Mouse (Mus musculus): ENCODE measurements around the gene Crls1. TPM values are rescaled to one million over a fixed set of nuclear protein-coding genes. Genes with fewer than 3 reads are reported as not detected.

Gene Crls1
- polyA plus RNA-seq (2015; fragmentation: Nextera tagmentation; extraction: Ambion mirVana), result 9.0 and 9.8 TPM in 2 replicates

DNA sequence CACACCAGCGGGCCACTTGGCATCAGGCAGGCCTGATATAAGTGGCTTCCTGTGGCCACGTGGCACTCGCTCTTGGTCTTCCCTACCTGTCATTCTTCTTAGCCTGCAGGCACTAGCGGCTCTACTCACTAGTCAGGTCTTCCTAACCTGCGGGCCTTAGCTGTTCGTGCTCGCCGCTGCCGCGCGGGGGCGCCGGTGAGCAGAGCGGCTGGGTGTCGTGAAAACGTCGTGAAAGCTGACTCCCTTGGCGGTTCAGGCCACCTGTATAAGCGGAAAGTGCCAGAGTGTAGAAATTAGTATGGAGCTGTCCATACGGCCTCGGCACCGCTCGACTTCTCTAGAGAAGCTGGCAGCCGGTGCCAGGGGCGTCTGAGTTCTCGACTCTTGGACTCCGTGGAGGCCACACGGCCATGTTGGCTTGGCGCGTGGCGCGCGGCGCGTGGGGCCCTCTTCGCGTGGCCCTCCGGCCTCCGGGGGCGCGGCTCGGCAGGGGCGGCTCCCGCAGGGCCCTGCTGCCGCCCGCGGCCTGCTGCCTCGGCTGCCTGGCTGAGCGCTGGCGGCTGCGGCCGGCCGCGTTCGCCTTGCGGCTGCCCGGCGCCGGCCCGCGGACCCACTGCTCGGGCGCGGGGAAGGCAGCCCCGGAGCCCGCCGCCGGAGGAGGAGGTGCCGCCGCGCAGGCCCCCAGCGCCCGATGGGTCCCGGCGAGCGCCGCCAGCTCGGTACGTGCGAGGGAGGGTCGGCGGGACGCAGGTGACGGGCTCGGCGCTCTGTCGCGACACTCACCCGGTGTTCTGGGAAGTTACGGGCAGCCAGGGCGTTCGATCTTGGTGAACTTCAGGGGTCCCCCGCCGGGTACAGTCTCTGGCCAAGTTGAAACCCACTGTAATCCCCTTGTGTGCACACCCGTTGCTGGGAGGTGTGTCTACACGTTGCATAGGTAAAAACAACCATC lies at the start of gene Crls1:
Gene Crls1, plus strand, starts transcription at position 260 of the 952 bp plus-strand sequence.
- peak within 1 kb of the TSS; percentile 80 for H3K27ac ChIP-seq (replicated peaks)
- no peaks in the 10 kb centered on the region for H3K27me3 ChIP-seq (replicated peaks)
- no peaks in the 10 kb centered on the region for H3K9me3 ChIP-seq
- H3K4me1 ChIP-seq, result peaks cover 17% of the 10 kb centered on the region
- peak within 1 kb of the TSS; percentile 89 for H3K4me3 ChIP-seq
- under 1% methylated on average over 94 of the region's 96 CpGs for WGBS
- H3K9ac ChIP-seq, result peak within 1 kb of the TSS; percentile 94
- H3K4me2 ChIP-seq, result peak within 1 kb of the TSS; percentile 76
- H3K36me3 ChIP-seq, result peaks cover 27% of the 10 kb centered on the region
- ATAC-seq (ENCODE audit: extremely low read depth, insufficient number of reproducible peaks, low FRiP score, low TSS enrichment), result peak; percentile 76

GRCm38 (mm10) chr2:132802976-132803375 lies 43.5 kb upstream of the Crls1 start:
- H3K9me3 ChIP-seq, result no peaks in the 10 kb centered on the region
- no peaks in the 10 kb centered on the region for H3K27me3 ChIP-seq (replicated peaks)
- H3K4me3 ChIP-seq, result no peak overlapping the region
- H3K9ac ChIP-seq, result no peak overlapping the region
- H3K27ac ChIP-seq (replicated peaks), result no peak overlapping the region
- no peak for ATAC-seq (ENCODE audit: extremely low read depth, insufficient number of reproducible peaks, low FRiP score, low TSS enrichment)
- no peak overlapping the region for H3K4me2 ChIP-seq
- H3K36me3 ChIP-seq, result peaks cover 50% of the 10 kb centered on the region
- 83% methylated on average over 2 of the region's 2 CpGs for WGBS
- H3K4me1 ChIP-seq, result no peaks in the 10 kb centered on the region

DNA sequence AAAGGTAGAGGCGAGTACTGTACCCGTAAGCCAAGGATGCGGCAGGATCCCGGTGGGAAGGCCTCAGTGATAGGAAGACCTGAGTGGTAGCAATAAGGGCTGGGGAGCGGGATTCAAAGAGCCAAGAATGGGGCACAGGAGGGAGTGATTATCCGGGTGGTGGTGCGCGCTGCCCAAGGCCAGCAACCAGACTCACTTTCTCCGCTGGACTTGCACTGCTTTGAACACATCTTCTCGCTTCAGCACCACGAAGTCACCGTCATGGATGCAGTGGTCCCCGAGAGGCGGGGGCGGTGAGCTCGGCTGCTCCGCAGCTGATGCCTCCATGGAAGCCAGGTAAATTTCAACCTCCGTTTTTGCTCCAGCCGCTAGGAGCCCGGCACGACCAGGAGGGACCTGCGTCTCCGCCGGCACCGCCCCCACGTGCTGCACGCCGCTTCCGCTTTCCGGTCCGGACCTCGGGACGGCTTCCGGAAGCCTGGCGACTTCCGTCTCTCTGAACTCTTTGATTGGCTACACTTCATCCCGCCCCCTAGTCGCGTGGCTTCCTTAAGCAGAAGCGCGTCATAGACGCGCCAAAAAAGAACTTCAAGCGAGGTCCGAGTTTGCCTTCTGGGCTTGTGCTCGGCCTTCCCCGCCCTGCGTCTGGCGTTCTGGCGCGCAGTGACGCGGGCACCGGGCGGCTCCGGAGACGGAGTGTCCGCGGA lies 30.7 kb upstream of the Crls1 start, which contains the start of the genes Trmt6 and Mcm8:
Gene Trmt6, minus strand, starts transcription at position 448 of the 707 bp plus-strand sequence.
Gene Mcm8, plus strand, starts transcription at position 534 of the 707 bp plus-strand sequence.
- under 1% methylated on average over 59 of the region's 59 CpGs for WGBS
- peak; percentile 93 for ATAC-seq (ENCODE audit: extremely low read depth, insufficient number of reproducible peaks, low FRiP score, low TSS enrichment)

GRCm38 (mm10) chr2:132841071-132841470 lies 5.4 kb upstream of the Crls1 start:
- WGBS, result 91% methylated on average over 4 of the region's 4 CpGs
- H3K36me3 ChIP-seq, result peaks cover 32% of the 10 kb centered on the region
- no peak overlapping the region for H3K4me3 ChIP-seq
- ATAC-seq (ENCODE audit: extremely low read depth, insufficient number of reproducible peaks, low FRiP score, low TSS enrichment), result no peak
- no peaks in the 10 kb centered on the region for H3K4me1 ChIP-seq
- H3K27me3 ChIP-seq (replicated peaks), result no peaks in the 10 kb centered on the region
- H3K9ac ChIP-seq, result no peak overlapping the region
- H3K27ac ChIP-seq (replicated peaks), result no peak overlapping the region
- no peak overlapping the region for H3K4me2 ChIP-seq
- H3K9me3 ChIP-seq, result no peaks in the 10 kb centered on the region

More for the DNA sequence above, 30.7 kb upstream of the Crls1 start, which contains the start of the genes Trmt6 and Mcm8:
- no peaks in the 10 kb centered on the region for H3K9me3 ChIP-seq
- H3K36me3 ChIP-seq, result peaks cover 30% of the 10 kb centered on the region
- H3K27ac ChIP-seq (replicated peaks), result peak within 1 kb of the TSS; percentile 71
- H3K4me2 ChIP-seq, result peak within 1 kb of the TSS; percentile 93
- peak within 1 kb of the TSS; percentile 90 for H3K9ac ChIP-seq
- H3K4me1 ChIP-seq, result peaks cover 20% of the 10 kb centered on the region
- no peaks in the 10 kb centered on the region for H3K27me3 ChIP-seq (replicated peaks)
- H3K4me3 ChIP-seq, result peak within 1 kb of the TSS; percentile 90

GRCm38 (mm10) chr2:132847581-132847980 lies 1.1 kb downstream of the Crls1 start:
- H3K4me1 ChIP-seq, result peaks cover 17% of the 10 kb centered on the region
- peak overlapping the region; percentile 94 for H3K9ac ChIP-seq
- H3K27me3 ChIP-seq (replicated peaks), result no peaks in the 10 kb centered on the region
- peak overlapping the region; percentile 89 for H3K4me3 ChIP-seq
- no peak for ATAC-seq (ENCODE audit: extremely low read depth, insufficient number of reproducible peaks, low FRiP score, low TSS enrichment)
- no peaks in the 10 kb centered on the region for H3K9me3 ChIP-seq
- peak overlapping the region; percentile 76 for H3K4me2 ChIP-seq
- H3K36me3 ChIP-seq, result peaks cover 27% of the 10 kb centered on the region
- WGBS, result 33% methylated on average over 7 of the region's 7 CpGs
- H3K27ac ChIP-seq (replicated peaks), result no peak overlapping the region

- no peaks in the 10 kb centered on the region for H3K27me3 ChIP-seq (replicated peaks)
- H3K9ac ChIP-seq, result no peak overlapping the region
- WGBS, result 88% methylated on average over 4 of the region's 4 CpGs
- peaks cover 17% of the 10 kb centered on the region for H3K4me1 ChIP-seq
- ATAC-seq (ENCODE audit: extremely low read depth, insufficient number of reproducible peaks, low FRiP score, low TSS enrichment), result no peak
- no peak overlapping the region for H3K27ac ChIP-seq (replicated peaks)
- H3K4me3 ChIP-seq, result peak overlapping the region; percentile 89
- H3K9me3 ChIP-seq, result no peaks in the 10 kb centered on the region
- peak overlapping the region; percentile 76; the same call in 1 of the 2 replicates for H3K4me2 ChIP-seq
- peaks cover 25% of the 10 kb centered on the region for H3K36me3 ChIP-seq
Measured at GRCm38 (mm10) chr2:132848361-132848760, 1.9 kb downstream of the Crls1 start.

DNA sequence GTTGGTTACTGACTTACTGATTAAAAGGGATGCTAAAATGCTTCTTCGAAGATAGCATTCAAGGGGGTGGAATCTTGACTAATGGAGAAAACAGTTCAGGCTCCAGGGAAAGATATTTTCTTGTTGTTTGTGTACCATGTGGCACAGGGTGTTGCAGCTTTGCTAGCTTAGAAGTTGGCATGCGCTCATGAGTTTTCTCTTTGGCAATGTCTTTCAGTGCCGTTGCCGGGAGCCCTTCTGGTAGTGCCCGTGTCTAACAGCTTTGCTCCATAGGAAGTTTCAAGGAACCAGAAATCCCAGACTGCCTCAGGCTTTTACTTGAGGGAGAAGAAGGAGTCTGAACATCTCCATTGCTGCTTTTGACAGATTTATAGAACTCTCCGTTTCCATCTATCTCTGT lies 2.7 kb downstream of the Crls1 start:
- no peak overlapping the region for H3K4me3 ChIP-seq

GRCm38 (mm10) chr2:132853051-132853450 lies 6.6 kb downstream of the Crls1 start:
- H3K4me3 ChIP-seq, result no peak overlapping the region
- H3K4me2 ChIP-seq, result no peak overlapping the region
- no peak for ATAC-seq (ENCODE audit: extremely low read depth, insufficient number of reproducible peaks, low FRiP score, low TSS enrichment)
- H3K27me3 ChIP-seq (replicated peaks), result no peaks in the 10 kb centered on the region
- H3K36me3 ChIP-seq, result peaks cover 34% of the 10 kb centered on the region
- H3K4me1 ChIP-seq, result peaks cover 10% of the 10 kb centered on the region
- H3K9me3 ChIP-seq, result no peaks in the 10 kb centered on the region
- H3K9ac ChIP-seq, result no peak overlapping the region
- H3K27ac ChIP-seq (replicated peaks), result no peak overlapping the region
- 88% methylated on average over 1 of the region's 1 CpGs for WGBS

More for the DNA sequence above, 2.7 kb downstream of the Crls1 start:
- Histone ChIP-seq H3K27me3 (replicated peaks) (no peaks in the 10 kb centered on the region), H3K9ac (no peak overlapping the region), H3K4me1 (peaks cover 17% of the 10 kb centered on the region), H3K36me3 (peaks cover 31% of the 10 kb centered on the region), H3K4me2 (no peak overlapping the region), H3K9me3 (no peaks in the 10 kb centered on the region), H3K27ac (replicated peaks) (no peak overlapping the region)
- WGBS, result 92% methylated on average over 6 of the region's 6 CpGs
- no peak for ATAC-seq (ENCODE audit: extremely low read depth, insufficient number of reproducible peaks, low FRiP score, low TSS enrichment)

DNA sequence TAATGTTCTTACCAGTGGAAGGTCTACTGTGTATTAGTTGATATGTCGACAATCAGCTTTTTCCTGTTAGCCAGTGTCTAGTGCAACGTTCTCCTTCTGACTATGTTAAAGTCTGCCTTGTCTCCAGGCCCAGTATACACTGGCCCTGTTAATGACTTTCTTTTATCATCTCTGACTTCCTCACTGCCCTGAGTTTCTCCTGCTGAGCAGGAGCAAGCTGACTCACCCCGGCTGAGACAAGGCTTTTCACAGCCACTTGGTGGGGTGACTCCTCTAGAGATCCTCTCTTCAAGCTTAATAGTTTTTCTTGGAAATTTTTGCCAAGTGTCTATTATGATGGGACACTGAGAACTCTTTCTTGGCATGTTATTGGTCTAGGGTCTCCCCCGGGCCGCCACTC lies 9.9 kb downstream of the Crls1 start:
- H3K27ac ChIP-seq (replicated peaks), result no peak overlapping the region
- no peak overlapping the region for H3K4me2 ChIP-seq
- H3K27me3 ChIP-seq (replicated peaks), result no peaks in the 10 kb centered on the region
- peaks cover 18% of the 10 kb centered on the region for H3K36me3 ChIP-seq
- no peaks in the 10 kb centered on the region for H3K9me3 ChIP-seq
- 65% methylated on average over 5 of the region's 5 CpGs for WGBS
- no peak overlapping the region for H3K4me3 ChIP-seq
- no peak for ATAC-seq (ENCODE audit: extremely low read depth, insufficient number of reproducible peaks, low FRiP score, low TSS enrichment)
- H3K9ac ChIP-seq, result no peak overlapping the region
- peaks cover 16% of the 10 kb centered on the region for H3K4me1 ChIP-seq

DNA sequence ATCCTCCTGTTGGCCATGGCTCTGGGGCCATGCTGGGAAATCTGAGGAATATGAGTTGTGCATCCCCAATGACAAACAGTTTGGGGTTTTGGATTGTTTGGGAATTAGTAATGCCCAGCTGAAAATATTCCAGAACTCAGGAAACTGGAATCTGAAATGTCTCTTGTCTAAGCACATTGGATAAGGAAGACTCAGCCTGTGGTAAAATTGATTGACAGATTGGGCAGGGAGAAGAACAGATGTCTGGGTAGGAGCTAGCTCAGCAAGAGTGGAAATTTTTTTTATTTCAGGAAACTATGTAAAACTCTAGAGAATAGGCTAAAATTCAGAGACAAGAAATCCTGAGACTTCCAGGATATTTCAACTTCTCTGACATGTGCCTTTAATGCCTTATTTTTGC lies 14.0 kb downstream of the Crls1 start:
- Histone ChIP-seq H3K4me1 (peaks cover 18% of the 10 kb centered on the region), H3K36me3 (peaks cover 20% of the 10 kb centered on the region), H3K9ac (no peak overlapping the region), H3K4me3 (no peak overlapping the region), H3K27ac (replicated peaks) (no peak overlapping the region), H3K4me2 (no peak overlapping the region), H3K9me3 (no peaks in the 10 kb centered on the region), H3K27me3 (replicated peaks) (no peaks in the 10 kb centered on the region)
- no peak for ATAC-seq (ENCODE audit: extremely low read depth, insufficient number of reproducible peaks, low FRiP score, low TSS enrichment)

GRCm38 (mm10) chr2:132861456-132861855 lies 15.0 kb downstream of the Crls1 start:
- H3K4me2 ChIP-seq, result no peak overlapping the region
- no peak overlapping the region for H3K4me3 ChIP-seq
- H3K9me3 ChIP-seq, result no peaks in the 10 kb centered on the region
- no peak overlapping the region for H3K9ac ChIP-seq
- ATAC-seq (ENCODE audit: extremely low read depth, insufficient number of reproducible peaks, low FRiP score, low TSS enrichment), result no peak
- WGBS, result 84% methylated on average over 2 of the region's 2 CpGs
- H3K36me3 ChIP-seq, result peaks cover 28% of the 10 kb centered on the region
- H3K27ac ChIP-seq (replicated peaks), result no peak overlapping the region
- no peaks in the 10 kb centered on the region for H3K27me3 ChIP-seq (replicated peaks)
- peaks cover 15% of the 10 kb centered on the region for H3K4me1 ChIP-seq
